Mouse (Mus musculus) liver, embryonic 14.5 days (tissue): ENCODE results near the gene Dot1l. TPM values are rescaled to one million over a fixed set of nuclear protein-coding genes. Genes with fewer than 3 reads are reported as not detected.
A peak's percentile ranks its signal among the peaks of the same experiment; 100 is the strongest.

Experiments
- ATAC-seq: fragments of 200-750 bp; cut with Nextera tagmentation; 2 replicates; pipeline ENCODE4 v1.8.0; 2017; ENCODE audit warnings: moderate number of reproducible peaks, mild to moderate bottlenecking, moderate library complexity; ENCODE audit not compliant: insufficient read depth
- DNase-seq, 3 experiments: peaks; one replicate each; pipeline ENCODE4 v3.0.0-alpha.2; 2012 to 2013; ENCODE audit warnings: low read depth in 3 of 3, low spot score in 3 of 3
- H3K27ac ChIP-seq: fragments of 300-500 bp; sonication (generic); 2 replicates; pipeline ENCODE4 v1.5.1; 2014; ENCODE audit warnings: moderate library complexity, mild to moderate bottlenecking, control low read depth, inconsistent platforms
- H3K27me3 ChIP-seq: fragments of 300-500 bp; sonication (generic); 2 replicates; pipeline ENCODE4 v1.6.1; 2014; ENCODE audit warnings: mild to moderate bottlenecking, low read length, moderate library complexity; ENCODE audit not compliant: control insufficient read depth, insufficient read depth
- H3K36me3 ChIP-seq: fragments of 300-500 bp; sonication (generic); replicated peaks from 2 replicates; pipeline ENCODE4 v1.6.1; 2014; ENCODE audit warnings: low read depth; ENCODE audit not compliant: control insufficient read depth, insufficient read depth
- H3K4me1 ChIP-seq, 2 experiments: fragments of 200-500 bp in 1 of 2; fragments of 300-500 bp in 1 of 2; sonication (generic) in 1 of 2; replicated peaks; 2 replicates each; pipeline ENCODE4 v1.6.1; 2012 to 2014; ENCODE audit warnings: antibody characterized with exemption in 1 of 2, inconsistent platforms in 1 of 2, low read length in 1 of 2; ENCODE audit not compliant: control insufficient read depth in 2 of 2, insufficient read depth in 2 of 2
- H3K4me2 ChIP-seq: fragments of 300-500 bp; sonication (generic); 2 replicates; pipeline ENCODE4 v1.6.1; 2014; ENCODE audit warnings: low read depth, mild to moderate bottlenecking, control low read depth, moderate library complexity
- H3K4me3 ChIP-seq, 2 experiments: fragments of 200-500 bp in 1 of 2; fragments of 300-500 bp in 1 of 2; sonication (generic) in 1 of 2; 2 replicates each; pipeline ENCODE4 v1.5.1; 2012 to 2014; ENCODE audit warnings: low read depth in 2 of 2, low read length in 2 of 2, mild to moderate bottlenecking in 2 of 2, control low read depth in 1 of 2, inconsistent platforms in 1 of 2, moderate library complexity in 1 of 2; ENCODE audit not compliant: insufficient read depth in 1 of 2
- H3K9ac ChIP-seq: fragments of 300-500 bp; sonication (generic); replicated peaks from 2 replicates; pipeline ENCODE4 v1.6.1; 2014; ENCODE audit warnings: mild to moderate bottlenecking, control low read depth, moderate library complexity
- H3K9me3 ChIP-seq: fragments of 300-500 bp; sonication (generic); 2 replicates; pipeline ENCODE4 v1.6.1; 2016; ENCODE audit warnings: low read length, mixed read lengths; ENCODE audit not compliant: control insufficient read depth
- CTCF ChIP-seq: IDR thresholded peaks from 2 replicates; pipeline ENCODE4 v1.5.1; 2016; ENCODE audit warnings: antibody characterized with exemption, low read depth, control low read depth
- EP300 ChIP-seq: IDR thresholded peaks from 2 replicates; pipeline ENCODE4 v1.6.1; 2016; ENCODE audit warnings: antibody characterized with exemption, low read depth
- WGBS: fragments of 180-500 bp; shearing (Covaris S2); extraction: QIAGEN DNeasy Blood & Tissue Kit; methylation state at CpG from one replicate; pipeline ENCODE4 v1.1.7; 2014; ENCODE audit not compliant: insufficient replicate concordance; 5-methylcytosine and 5-hydroxymethylcytosine counted together
- polyA plus RNA-seq, 2 experiments: library from polyadenylated mRNA; depleted of rRNA in 1 of 2; stranded (reverse) in 1 of 2; unstranded in 1 of 2; fragments of >200 nt; fragmentation: Nextera tagmentation in 1 of 2; extraction: Ambion mirVana in 1 of 2; gene quantifications; 2 replicates each; pipeline versions ENCODE4 v1.2.1 to v1.2.3; 2012 to 2014

The Dot1l gene
- polyA plus RNA-seq, 2 experiments = 7.1 to 11.6 TPM

DNA sequence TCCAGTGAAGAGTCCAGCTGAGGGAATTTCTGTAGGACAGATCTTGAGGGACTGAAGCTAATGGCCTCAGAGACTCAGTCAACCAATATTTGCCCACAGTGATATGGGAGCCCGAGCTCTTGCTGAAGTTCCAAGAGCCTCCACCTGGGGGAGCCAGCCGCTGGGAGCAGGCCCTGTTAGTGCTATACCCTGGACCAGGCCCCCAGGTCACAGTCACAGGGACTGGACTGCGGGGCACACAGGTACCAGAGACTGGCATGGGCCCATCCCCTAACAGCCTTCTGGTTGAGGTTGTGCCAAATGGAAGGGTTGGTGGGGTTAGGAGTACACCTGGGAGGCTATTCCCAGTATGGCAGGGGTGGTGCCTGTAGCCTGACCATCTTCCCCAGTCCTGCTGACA is 50.9 kb downstream of the Dot1l start:
- DNase-seq (peak in 1 of 3 experiments; percentile 47), ATAC-seq (peak; percentile 63)
- H3K9ac ChIP-seq = no peak overlapping the region
- H3K27ac ChIP-seq = no peak overlapping the region
- TF ChIP-seq CTCF (peak; percentile 96), EP300 (no peak)
- H3K9me3 ChIP-seq = no peaks in the 10 kb centered on the region
- H3K27me3 ChIP-seq = peaks cover 42% of the 10 kb centered on the region
- H3K4me2 ChIP-seq = no peak overlapping the region
- H3K4me3 ChIP-seq = no peak overlapping the region
- H3K4me1 ChIP-seq = peaks cover 2 to 5% of the 10 kb centered on the region in 2 experiments; a peak in 3 of 4 replicates
- WGBS = 6% methylated on average over 3 of the region's 3 CpGs
- peaks cover 35% of the 10 kb centered on the region for H3K36me3 ChIP-seq

DNA sequence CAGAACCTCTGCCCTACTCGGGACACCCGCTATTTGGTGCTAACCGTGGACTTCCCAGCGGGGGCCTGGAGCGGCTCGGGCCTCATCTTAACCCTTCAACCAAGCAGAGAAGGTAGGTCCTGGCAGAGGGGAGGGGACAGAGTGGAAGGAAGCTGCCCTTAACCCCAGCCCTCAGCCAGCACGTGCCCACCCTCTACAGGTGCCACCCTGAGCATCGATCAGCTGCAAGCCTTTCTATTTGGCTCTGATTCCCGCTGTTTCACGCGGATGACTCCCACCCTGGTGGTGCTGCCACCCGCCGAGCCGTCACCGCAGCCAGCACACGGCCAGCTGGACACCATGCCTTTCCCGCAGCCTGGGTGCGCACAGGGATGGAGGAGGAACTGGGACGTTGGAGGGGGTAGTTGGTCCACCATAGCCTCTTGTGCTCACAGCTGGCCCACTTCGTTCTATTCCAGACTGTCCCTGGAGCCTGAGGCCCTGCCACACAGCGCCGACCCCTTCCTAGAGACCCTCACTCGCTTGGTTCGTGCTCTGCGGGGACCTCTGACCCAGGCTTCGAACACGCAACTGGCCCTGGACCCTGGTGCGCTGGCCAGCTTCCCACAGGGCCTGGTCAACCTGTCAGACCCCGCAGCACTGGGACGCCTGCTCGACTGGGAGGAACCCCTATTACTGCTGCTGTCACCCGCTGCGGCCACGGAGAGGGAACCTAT is 51.5 kb downstream of the Dot1l start:
- no peak overlapping the region for H3K27ac ChIP-seq
- no peaks in the 10 kb centered on the region for H3K9me3 ChIP-seq
- H3K4me3 ChIP-seq = peak overlapping the region in 1 of 2 experiments; percentile 50; a peak in 2 of 4 replicates
- peaks cover 42% of the 10 kb centered on the region for H3K27me3 ChIP-seq
- WGBS = 52% methylated on average over 34 of the region's 34 CpGs
- DNase-seq = no peak
- peak overlapping the region; percentile 80 for H3K4me2 ChIP-seq
- peaks cover 2 to 5% of the 10 kb centered on the region in 2 experiments; a peak in 3 of 4 replicates for H3K4me1 ChIP-seq
- no peak for TF ChIP-seq EP300
- TF ChIP-seq CTCF = no peak
- H3K9ac ChIP-seq = no peak overlapping the region
- H3K36me3 ChIP-seq = peaks cover 29% of the 10 kb centered on the region
- ATAC-seq = peak; percentile 4; the same call in 1 of the 2 replicates

DNA sequence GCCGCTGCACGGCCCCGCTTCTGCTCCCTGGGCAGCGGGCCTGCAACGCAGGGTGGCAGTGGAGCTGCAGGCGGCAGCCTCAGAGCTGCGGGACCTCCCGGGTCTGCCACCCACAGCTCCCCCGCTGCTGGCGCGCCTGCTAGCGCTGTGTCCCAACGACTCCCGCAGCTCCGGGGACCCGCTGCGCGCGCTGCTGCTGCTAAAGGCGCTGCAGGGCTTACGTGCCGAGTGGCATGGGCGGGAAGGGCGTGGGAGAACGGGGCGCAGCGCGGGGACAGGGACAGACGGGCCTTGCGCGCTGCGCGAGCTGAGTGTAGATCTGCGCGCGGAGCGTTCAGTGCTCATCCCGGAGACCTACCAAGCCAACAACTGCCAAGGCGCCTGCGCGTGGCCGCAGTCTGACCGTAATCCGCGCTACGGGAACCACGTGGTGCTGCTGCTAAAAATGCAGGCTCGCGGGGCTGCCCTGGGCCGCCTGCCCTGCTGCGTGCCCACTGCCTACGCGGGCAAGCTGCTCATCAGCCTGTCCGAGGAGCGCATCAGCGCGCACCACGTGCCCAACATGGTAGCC is 52.1 kb downstream of the Dot1l start:
- Histone ChIP-seq H3K4me3 (peak overlapping the region; percentile 17 to 50), H3K9me3 (no peaks in the 10 kb centered on the region), H3K27me3 (peaks cover 45% of the 10 kb centered on the region), H3K36me3 (peaks cover 23% of the 10 kb centered on the region), H3K4me2 (peak overlapping the region; percentile 80), H3K4me1 (peaks cover 2 to 5% of the 10 kb centered on the region in 2 experiments; a peak in 3 of 4 replicates), H3K27ac (no peak overlapping the region), H3K9ac (peak overlapping the region; percentile 48)
- under 1% methylated on average over 58 of the region's 58 CpGs for WGBS
- ATAC-seq (peak; percentile 39), DNase-seq (no peak)
- TF ChIP-seq CTCF (no peak), EP300 (no peak)

DNA sequence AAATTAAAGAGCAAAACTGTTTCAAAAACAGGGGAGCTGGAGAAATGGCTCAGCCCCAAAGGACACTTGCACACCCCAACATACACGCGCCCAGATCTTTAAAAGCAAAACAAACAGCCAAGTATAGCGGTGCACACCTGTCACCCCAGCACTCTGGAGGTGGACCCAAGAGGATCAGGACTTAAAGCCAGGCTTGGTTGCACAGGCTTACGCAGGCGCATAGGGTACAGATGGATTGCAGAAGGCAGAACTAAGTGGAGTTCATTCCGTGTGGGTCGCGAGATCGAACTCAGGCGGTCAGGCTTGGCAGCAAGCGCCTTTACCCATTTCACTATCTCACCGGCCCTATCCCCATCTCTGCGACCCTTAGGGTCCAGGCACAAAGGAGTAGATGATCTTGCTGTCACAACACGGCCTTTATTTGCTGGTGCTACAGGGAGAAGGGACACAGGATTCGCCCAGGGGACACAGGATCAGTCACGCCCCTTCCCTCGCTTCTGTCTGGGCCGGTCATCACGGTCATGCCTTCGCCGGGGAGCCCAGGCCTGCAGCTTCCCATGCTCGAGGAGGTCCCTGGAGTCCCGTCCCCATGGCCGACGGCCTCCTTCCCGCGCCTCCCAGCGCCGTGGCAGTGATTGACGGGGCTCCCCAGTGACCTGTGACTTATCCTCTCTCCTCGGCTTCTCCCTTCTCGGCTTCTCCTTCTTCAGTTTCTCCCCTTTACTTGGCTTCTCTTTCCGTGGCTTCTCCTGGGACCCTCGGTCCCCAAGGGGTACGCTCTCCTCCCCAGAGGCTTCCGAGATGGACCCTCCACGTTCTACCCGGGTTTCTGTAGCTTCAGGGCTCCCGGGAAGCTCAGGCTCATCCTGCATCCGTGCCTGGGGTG is 53.3 kb downstream of the Dot1l start:
- Histone ChIP-seq H3K9ac (no peak overlapping the region), H3K4me3 (no peak overlapping the region), H3K4me1 (peaks cover 2 to 5% of the 10 kb centered on the region in 2 experiments; a peak in 3 of 4 replicates), H3K4me2 (no peak overlapping the region), H3K36me3 (peaks cover 13% of the 10 kb centered on the region), H3K27ac (no peak overlapping the region), H3K9me3 (no peaks in the 10 kb centered on the region), H3K27me3 (peaks cover 48% of the 10 kb centered on the region)
- WGBS = 23% methylated on average over 40 of the region's 40 CpGs
- DNase-seq (no peak), ATAC-seq (no peak)
- TF ChIP-seq EP300 (no peak), CTCF (no peak)
